Mouse (Mus musculus): ENCODE data around the gene Osbpl3.

DNA sequence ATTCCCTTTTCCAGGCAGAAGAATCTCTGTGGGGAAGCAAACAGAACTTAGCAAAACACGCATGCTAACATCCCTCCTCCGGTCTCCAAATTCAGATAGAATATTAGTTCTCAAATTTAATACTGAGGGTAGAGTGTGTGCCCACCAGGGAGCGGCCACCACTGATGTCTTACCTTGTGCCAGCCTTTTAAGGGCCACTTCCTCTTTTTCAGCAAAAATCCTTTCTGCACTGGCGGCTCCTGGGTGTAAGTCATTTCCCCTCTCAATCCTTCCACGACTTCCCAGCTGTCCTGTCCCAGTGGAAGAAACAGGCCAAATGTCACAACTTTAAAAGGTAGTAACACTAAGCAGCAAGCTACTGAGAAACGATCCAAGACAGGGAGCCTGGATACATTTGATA lies 103.2 kb downstream of the Osbpl3 start:
- TF ChIP-seq POLR2A (IDR thresholded peaks at IDR 0.05; ENCODE audit: borderline replicate concordance, low read depth, low read length) (no peak), CTCF (IDR thresholded peaks at IDR 0.05; ENCODE audit: low read depth, low read length) (no peak)
